Mouse (Mus musculus) forebrain, embryonic 16.5 days (tissue): ENCODE results near the gene Hist1h1d. TPM values are rescaled to one million over a fixed set of nuclear protein-coding genes. Genes with fewer than 3 reads are reported as not detected.

Source experiments
- microRNA-seq: library from miRNA; unstranded; fragments of <30 nt; microRNA quantifications from one replicate; pipeline ENCODE4, GENCODE M21; 2017
- polyA plus RNA-seq: library from polyadenylated mRNA; unstranded; fragments of >200 nt; fragmentation: Nextera tagmentation; extraction: Ambion mirVana; gene quantifications from 2 replicates; pipeline ENCODE4 v1.2.1, GENCODE M21; 2015

The Hist1h1d gene
- polyA plus RNA-seq, 1 experiment from 2014 or later = 0.22 TPM

Small RNAs within 50 kb of the gene (microRNA-seq; reads per million reads assigned to microRNA genes)
- gene Gm44297 (not detected), gene Gm44359 (not detected), gene Gm44394 (not detected), gene n-TStga1 (not detected)

Other genes with a start within 250 kb of the Hist1h1d start
- gene Zfp322a, start 184.1 kb upstream of the Hist1h1d start, polyA plus RNA-seq = 62.5 and 72.6 TPM in 2 replicates
- gene Abt1, start 129.4 kb upstream of the Hist1h1d start, polyA plus RNA-seq = 12.7 and 13.0 TPM in 2 replicates
- 0.06 and 0.22 TPM in 2 replicates for gene Btn1a1, start 87.4 kb upstream of the Hist1h1d start, polyA plus RNA-seq
- gene Btn2a2, start 64.4 kb upstream of the Hist1h1d start, polyA plus RNA-seq = 0.18 TPM in 1 of 2 replicates, not detected in the other
- 2.9 and 4.6 TPM in 2 replicates for gene Hist1h4h, start 22.2 kb upstream of the Hist1h1d start, polyA plus RNA-seq
- not detected in 2 replicates for gene Hist1h2af, start 19.4 kb upstream of the Hist1h1d start, polyA plus RNA-seq
- gene Hist1h3g, start 17.8 kb upstream of the Hist1h1d start, polyA plus RNA-seq = 1.5 and 3.2 TPM in 2 replicates
- 0.23 and 0.47 TPM in 2 replicates for gene Hist1h2bh, start 9.9 kb upstream of the Hist1h1d start, polyA plus RNA-seq
- 0.30 and 0.61 TPM in 2 replicates for gene Hist1h3f, start 9.2 kb upstream of the Hist1h1d start, polyA plus RNA-seq
- not detected in 2 replicates for gene Hist1h4f, start 1.6 kb upstream of the Hist1h1d start, polyA plus RNA-seq
- gene Hist1h3e, start 9.1 kb downstream of the Hist1h1d start, polyA plus RNA-seq = 2.0 and 3.4 TPM in 2 replicates
- gene Hist1h2ae, start 18.0 kb downstream of the Hist1h1d start, polyA plus RNA-seq = 33.0 and 46.2 TPM in 2 replicates
- 2.1 and 6.2 TPM in 2 replicates for gene Hist1h2bg, start 18.1 kb downstream of the Hist1h1d start, polyA plus RNA-seq
- 2.1 and 2.6 TPM in 2 replicates for gene Hist1h2bf, start 20.9 kb downstream of the Hist1h1d start, polyA plus RNA-seq
- gene Hist1h2ad, start 21.1 kb downstream of the Hist1h1d start, polyA plus RNA-seq = 1.2 and 3.4 TPM in 2 replicates
- 2.2 and 2.8 TPM in 2 replicates for gene Hist1h3d, start 22.5 kb downstream of the Hist1h1d start, polyA plus RNA-seq
- gene Hist1h4d, start 28.3 kb downstream of the Hist1h1d start, polyA plus RNA-seq = 51.0 and 59.0 TPM in 2 replicates
- 2.0 and 2.6 TPM in 2 replicates for gene Hist1h2be, start 67.9 kb downstream of the Hist1h1d start, polyA plus RNA-seq
- 7.0 and 9.9 TPM in 2 replicates for gene Hist1h1e, start 69.3 kb downstream of the Hist1h1d start, polyA plus RNA-seq
- gene Hist1h2ac, start 130.7 kb downstream of the Hist1h1d start, polyA plus RNA-seq = 0.80 and 0.83 TPM in 2 replicates
- gene Hist1h2bc, start 130.9 kb downstream of the Hist1h1d start, polyA plus RNA-seq = 27.2 and 35.5 TPM in 2 replicates
- gene Hist1h1t, start 142.6 kb downstream of the Hist1h1d start, polyA plus RNA-seq = not detected in 2 replicates
- gene Hist1h4c, start 145.2 kb downstream of the Hist1h1d start, polyA plus RNA-seq = 2.1 and 2.2 TPM in 2 replicates
- 2.1 and 3.3 TPM in 2 replicates for gene Hfe, start 157.6 kb downstream of the Hist1h1d start, polyA plus RNA-seq
- gene Hist1h1c, start 185.5 kb downstream of the Hist1h1d start, polyA plus RNA-seq = 16.7 and 22.7 TPM in 2 replicates
- 1.6 and 2.0 TPM in 2 replicates for gene Hist1h3c, start 192.3 kb downstream of the Hist1h1d start, polyA plus RNA-seq
- gene Hist1h2bb, start 193.5 kb downstream of the Hist1h1d start, polyA plus RNA-seq = 0.86 and 0.95 TPM in 2 replicates
- 14.5 and 16.2 TPM in 2 replicates for gene Hist1h2ab, start 197.9 kb downstream of the Hist1h1d start, polyA plus RNA-seq
- 4.9 and 6.7 TPM in 2 replicates for gene Hist1h3b, start 199.0 kb downstream of the Hist1h1d start, polyA plus RNA-seq
- gene Hist1h4b, start 203.8 kb downstream of the Hist1h1d start, polyA plus RNA-seq = 1.5 TPM in 1 of 2 replicates, not detected in the other
- not detected in 2 replicates for gene Hist1h4a, start 208.0 kb downstream of the Hist1h1d start, polyA plus RNA-seq
- 1.5 and 1.9 TPM in 2 replicates for gene Hist1h3a, start 209.1 kb downstream of the Hist1h1d start, polyA plus RNA-seq
- 0.70 and 1.0 TPM in 2 replicates for gene Hist1h1a, start 210.4 kb downstream of the Hist1h1d start, polyA plus RNA-seq
- gene Trim38, start 216.7 kb downstream of the Hist1h1d start, polyA plus RNA-seq = not detected in 2 replicates